Mouse (Mus musculus) stomach, postnatal 0 days (tissue): ENCODE measurements around the gene Gm20826. TPM values are rescaled to one million over a fixed set of nuclear protein-coding genes. Genes with fewer than 3 reads are reported as not detected.
"Not testable (repeated sequence)": the region's sequence is repeated elsewhere in the genome, so short reads cannot be mapped to it uniquely, and the experiment has no call there.

Experiments used
- ATAC-seq: fragments of 200-750 bp; cut with Nextera tagmentation; 2 replicates; pipeline ENCODE4 v1.8.0; 2017; ENCODE audit not compliant: low FRiP score, low TSS enrichment
- DNase-seq: peaks from one replicate; pipeline ENCODE4 v3.0.0-alpha.2; 2016; ENCODE audit warnings: low spot score
- H3K27ac ChIP-seq: fragments of 300-500 bp; sonication (generic); replicated peaks from 2 replicates; pipeline ENCODE4 v1.5.1; 2014; ENCODE audit warnings: mild to moderate bottlenecking, control low read depth
- H3K27me3 ChIP-seq: fragments of 300-500 bp; sonication (generic); 2 replicates; pipeline ENCODE4 v1.6.1; 2014; ENCODE audit warnings: low read length; ENCODE audit not compliant: control insufficient read depth, insufficient read depth
- H3K36me3 ChIP-seq: fragments of 300-500 bp; sonication (generic); 2 replicates; pipeline ENCODE4 v1.6.1; 2014; ENCODE audit warnings: low read length, mixed read lengths; ENCODE audit not compliant: control insufficient read depth, insufficient read depth
- H3K4me1 ChIP-seq: fragments of 300-500 bp; sonication (generic); replicated peaks from 2 replicates; pipeline ENCODE4 v1.6.1; 2014; ENCODE audit warnings: antibody characterized with exemption; ENCODE audit not compliant: control insufficient read depth, insufficient read depth
- H3K4me2 ChIP-seq: fragments of 300-500 bp; sonication (generic); replicated peaks from 2 replicates; pipeline ENCODE4 v1.6.1; 2014; ENCODE audit warnings: low read depth, mild to moderate bottlenecking, control low read depth, moderate library complexity
- H3K4me3 ChIP-seq: fragments of 300-500 bp; sonication (generic); 2 replicates; pipeline ENCODE4 v1.5.1; 2014; ENCODE audit warnings: low read depth, low read length, control low read depth
- H3K9ac ChIP-seq: fragments of 300-500 bp; sonication (generic); 2 replicates; pipeline ENCODE4 v1.6.1; 2014; ENCODE audit warnings: mild to moderate bottlenecking, low read length, control low read depth, mixed read lengths
- H3K9me3 ChIP-seq: fragments of 300-500 bp; sonication (generic); 2 replicates; pipeline ENCODE4 v1.6.1; 2016; ENCODE audit warnings: low read length; ENCODE audit not compliant: control insufficient read depth
- WGBS: fragments of 180-500 bp; shearing (Covaris S2); extraction: QIAGEN DNeasy Blood & Tissue Kit; methylation state at CpG from one replicate; pipeline ENCODE4 v1.1.7; 2014; 5-methylcytosine and 5-hydroxymethylcytosine counted together
- polyA plus RNA-seq: library from polyadenylated mRNA; unstranded; fragments of >200 nt; fragmentation: Nextera tagmentation; extraction: Ambion mirVana; gene quantifications from 2 replicates; pipeline ENCODE4 v1.2.1, GENCODE M21; 2015

Gene Gm20826
- polyA plus RNA-seq: not detected in 2 replicates

DNA sequence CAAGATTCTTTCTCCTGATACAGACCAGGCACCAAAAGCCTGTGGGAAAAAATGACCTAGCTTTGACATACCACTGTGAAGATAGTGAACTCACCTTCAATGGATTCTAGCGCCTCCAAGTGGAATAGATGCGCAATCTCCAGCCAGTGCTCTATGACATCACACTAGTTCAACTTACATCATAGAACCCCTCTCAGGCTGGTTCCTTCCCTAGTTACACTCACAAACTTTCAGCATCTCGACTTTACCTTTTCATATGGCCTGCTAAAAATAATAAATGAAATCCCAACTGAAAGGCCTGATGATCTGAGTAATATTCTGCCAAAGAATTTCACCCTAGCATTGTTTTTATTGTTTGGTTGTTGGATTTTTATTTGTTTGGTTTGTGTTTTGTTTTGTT, at the start of gene Gm20826:
TSS of gene Gm20826 (minus strand) at position 101 of the 400 bp plus-strand sequence.
- not testable (repeated sequence) for H3K4me3 ChIP-seq, H3K27ac ChIP-seq, ATAC-seq, H3K4me1 ChIP-seq, DNase-seq, H3K36me3 ChIP-seq, H3K4me2 ChIP-seq, H3K9ac ChIP-seq, H3K9me3 ChIP-seq, H3K27me3 ChIP-seq
- WGBS: no CpG with 5 or more reads among the region's 3 CpGs

Other genes with a start within 250 kb of the Gm20826 start
- not detected in 2 replicates for gene Gm21788, start 233.5 kb downstream of the Gm20826 start, polyA plus RNA-seq
- gene Gm28576, start 84.5 kb upstream of the Gm20826 start, polyA plus RNA-seq: not detected in 2 replicates